ENCODE assay signal across 27 mouse cellular contexts in genomic region chr10:57755201-57755736, GRCm38 (mm10). TPM values are rescaled to one million over a fixed set of nuclear protein-coding genes. Genes with fewer than 3 reads are reported as not detected.
DNase-seq lines count a peak whose midpoint lies in the region; ATAC-seq lines count a peak whose summit lies in the region.
"Had no signal": no experiment of that assay in that cellular context is flagged by ENCODE, and none has a peak within 500 bp of the region (broad histone marks: within the 10 kb centered on the region; RNA-seq: fewer than 3 reads in every experiment).

No protein-coding gene starts in this region.

- intact Hi-C loops in heart, postnatal 25 days (cut with DNase I) = no loop called here

- H3K9me3 ChIP-seq in kidney, embryonic 16.5 days (ENCODE audit: low read length) = no peaks in the 10 kb centered on the region
- H3K9me3 ChIP-seq: heart, embryonic 10.5 days; hindbrain, embryonic 13.5 days; limb, embryonic 13.5 days; midbrain, embryonic 10.5 days; midbrain, embryonic 15.5 days; neural tube, embryonic 15.5 days had no signal

- no peaks in the 10 kb centered on the region for H3K4me1 ChIP-seq in kidney, embryonic 16.5 days (ENCODE audit: insufficient read depth, low read length)
- H3K4me1 ChIP-seq: heart, embryonic 10.5 days; hindbrain, embryonic 13.5 days; limb, embryonic 13.5 days; midbrain, embryonic 10.5 days; midbrain, embryonic 15.5 days; neural tube, embryonic 15.5 days had no signal

- H3K36me3 ChIP-seq in kidney, embryonic 16.5 days (ENCODE audit: insufficient read depth, low read length) = no peaks in the 10 kb centered on the region
- H3K36me3 ChIP-seq: heart, embryonic 10.5 days; hindbrain, embryonic 13.5 days; limb, embryonic 13.5 days; midbrain, embryonic 10.5 days; midbrain, embryonic 15.5 days; neural tube, embryonic 15.5 days had no signal

- no peak overlapping the region for H3K4me2 ChIP-seq in kidney, embryonic 16.5 days (replicated peaks; ENCODE audit: low read depth, low read length)
- H3K4me2 ChIP-seq: hindbrain, embryonic 13.5 days; limb, embryonic 13.5 days; liver, embryonic 11.5 days; midbrain, embryonic 15.5 days; neural tube, embryonic 15.5 days had no signal

- peak; percentile 49; the same call in 1 of the 2 replicates for ATAC-seq in kidney, embryonic 16.5 days (ENCODE audit: low FRiP score, low TSS enrichment)
- ATAC-seq in CD4-positive, CD25-positive, alpha-beta regulatory T cell, adult 4 months = peak; percentile 29
- peak; percentile 32 for ATAC-seq in inflammation-experienced regulatory T-cells, adult 6 months
- ATAC-seq: forebrain, postnatal 0 days; liver, postnatal 0 days; midbrain, embryonic 15.5 days had no signal

- no peaks in the 10 kb centered on the region for H3K27me3 ChIP-seq in kidney, embryonic 16.5 days (ENCODE audit: insufficient read depth, low read length)
- H3K27me3 ChIP-seq: hindbrain, embryonic 13.5 days; limb, embryonic 13.5 days; midbrain, embryonic 15.5 days; neural tube, embryonic 15.5 days had no signal

- 71% methylated on average over 2 of the region's 2 CpGs for WGBS in kidney, embryonic 16.5 days

- 0 out of 2 replicates have a peak overlapping the region, but pooled peaks have one; percentile 43 for H3K27ac ChIP-seq in kidney, embryonic 16.5 days (ENCODE audit: low read length)
- H3K27ac ChIP-seq: heart, embryonic 10.5 days; hindbrain, embryonic 13.5 days; limb, embryonic 13.5 days; midbrain, embryonic 10.5 days; midbrain, embryonic 15.5 days; neural tube, embryonic 15.5 days had no signal

- no peak overlapping the region for H3K9ac ChIP-seq in kidney, embryonic 16.5 days (replicated peaks; ENCODE audit: low read length)
- H3K9ac ChIP-seq: forebrain, postnatal 0 days; hindbrain, embryonic 13.5 days; limb, embryonic 13.5 days; liver, postnatal 0 days; midbrain, embryonic 15.5 days; neural tube, embryonic 15.5 days had no signal

- H3K4me3 ChIP-seq in kidney, embryonic 16.5 days (ENCODE audit: low read length) = no peak overlapping the region
- H3K4me3 ChIP-seq: erythroblast, embryonic 14.5 days; heart, embryonic 10.5 days; hindbrain, embryonic 13.5 days; limb, embryonic 13.5 days; midbrain, embryonic 10.5 days; midbrain, embryonic 15.5 days; neural tube, embryonic 15.5 days had no signal

- no peak for DNase-seq in kidney, postnatal 14 days
- peak; percentile 30 to 32 for DNase-seq in B cell, adult 2 months
- no peak for DNase-seq in gastrocnemius, postnatal 25 days
- no peak for DNase-seq in retina, embryonic 14.5 days (ENCODE audit: low spot score)
- DNase-seq in heart, postnatal 25 days (ENCODE audit: low spot score) = no peak
- DNase-seq: adrenal gland, adult 2 months; cerebellum, adult 2 months; cerebellum, postnatal 14 days; forebrain, postnatal 0 days; heart, postnatal 4 days; kidney, adult 11 months; liver, postnatal 0 days; lung, postnatal 10 days; right cerebral cortex, adult 18-20 months had no signal

RNA-seq across cellular contexts. Expression of gene Fabp7, which starts 29.4 kb away (rescaled TPM):
- 5.3 and 8.5 TPM in 2 replicates for polyA plus RNA-seq in kidney, embryonic 16.5 days (2015; fragmentation: Nextera tagmentation; extraction: Ambion mirVana)
- not detected for polyA plus RNA-seq in CD4-positive, CD25-positive, alpha-beta regulatory T cell, adult 4 months (2017; shearing (Covaris generic))
- not detected for polyA plus RNA-seq in inflammation-experienced regulatory T-cells, adult 6 months (2017; shearing (Covaris generic))
- not detected for total RNA-seq in gastrocnemius, postnatal 25 days (2021)
- 1 to 10 TPM in 1 of 2 experiments, under 1 TPM in 1; 0.34 to 1.6 TPM for total RNA-seq in heart, postnatal 25 days (2021)
- total RNA-seq: gastrocnemius, adult 8-10 months had no signal
- polyA plus RNA-seq: adrenal gland, adult 2 months; erythroblast, embryonic 14.5 days; testis, adult 2 months had no signal

RNA-seq across cellular contexts. Expression of gene Smpdl3a, which starts 38.9 kb away (rescaled TPM):
- 33.3 and 39.2 TPM in 2 replicates for polyA plus RNA-seq in kidney, embryonic 16.5 days (2015; fragmentation: Nextera tagmentation; extraction: Ambion mirVana)
- 100 to 1,000 TPM; 136 to 158 TPM for polyA plus RNA-seq in CD4-positive, CD25-positive, alpha-beta regulatory T cell, adult 4 months (2017; shearing (Covaris generic))
- polyA plus RNA-seq in inflammation-experienced regulatory T-cells, adult 6 months (2017; shearing (Covaris generic)) = 100 to 1,000 TPM; 110 to 180 (median 175) TPM
- 10 to 100 TPM; 37.6 to 47.7 TPM for total RNA-seq in gastrocnemius, postnatal 25 days (2021)
- total RNA-seq in heart, postnatal 25 days (2021) = 10 to 100 TPM; 52.4 to 54.1 TPM

Comparison
In these comparisons a context has a peak if more than half of its experiments do, and no peak if none do; other contexts are left out.
1. DNase-seq: peak in B cell, adult 2 months (2 of 2); none in kidney, postnatal 14 days (single experiment), gastrocnemius, postnatal 25 days (single experiment), retina, embryonic 14.5 days (single experiment) and heart, postnatal 25 days (single experiment).
2. Peak in every context shown above with its lines, with median percentiles within 50 percentile points of each other: ATAC-seq.